Mouse (Mus musculus): ENCODE data around the gene Lrif1.
"Not testable (repeated sequence)": the region's sequence is repeated elsewhere in the genome, so short reads cannot be mapped to it uniquely, and the experiment has no call there.

The Lrif1 gene

DNA sequence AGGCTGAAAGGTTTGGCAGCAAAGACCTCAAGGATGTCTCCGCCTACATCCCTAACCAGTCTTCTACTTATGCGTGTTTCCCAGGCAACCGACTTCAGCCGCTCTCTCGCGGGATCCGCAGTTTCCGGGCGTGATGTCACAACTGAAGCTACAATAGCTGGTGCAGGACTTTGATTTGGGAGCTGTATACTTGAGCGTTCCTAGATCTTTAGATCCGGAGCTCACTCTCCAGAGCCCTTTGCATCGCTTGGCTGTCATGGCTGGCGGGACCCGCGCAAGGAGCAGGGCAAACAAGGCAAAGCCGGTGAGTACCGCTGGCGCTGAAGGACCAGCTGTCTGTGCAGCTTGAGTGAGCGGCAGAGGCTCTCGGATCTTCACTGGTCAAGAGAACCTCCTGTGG is at the start of gene Lrif1:
Gene Lrif1 (plus strand): TSS at position 158 of the 400 bp plus-strand sequence.
- DNase-seq (ENCODE audit: low spot score), result no peak

- not testable (repeated sequence) for DNase-seq (ENCODE audit: low spot score)
These were observed 12.0 kb upstream of the Lrif1 start for GRCm38 (mm10) chr3:106672811-106673210.

GRCm38 (mm10) chr3:106685381-106685780 is 594 bp downstream of the Lrif1 start:
- no peak for DNase-seq (ENCODE audit: low spot score)

- peak; percentile 90 for DNase-seq (ENCODE audit: low spot score)
These were observed 36.7 kb downstream of the Lrif1 start for GRCm38 (mm10) chr3:106721397-106722027.

GRCm38 (mm10) chr3:106722028-106722945 is 37.5 kb downstream of the Lrif1 start:
- DNase-seq (ENCODE audit: low spot score), result peak; percentile 74

GRCm38 (mm10) chr3:106755898-106756297 is 71.1 kb downstream of the Lrif1 start:
- DNase-seq (ENCODE audit: low spot score), result no peak

DNA sequence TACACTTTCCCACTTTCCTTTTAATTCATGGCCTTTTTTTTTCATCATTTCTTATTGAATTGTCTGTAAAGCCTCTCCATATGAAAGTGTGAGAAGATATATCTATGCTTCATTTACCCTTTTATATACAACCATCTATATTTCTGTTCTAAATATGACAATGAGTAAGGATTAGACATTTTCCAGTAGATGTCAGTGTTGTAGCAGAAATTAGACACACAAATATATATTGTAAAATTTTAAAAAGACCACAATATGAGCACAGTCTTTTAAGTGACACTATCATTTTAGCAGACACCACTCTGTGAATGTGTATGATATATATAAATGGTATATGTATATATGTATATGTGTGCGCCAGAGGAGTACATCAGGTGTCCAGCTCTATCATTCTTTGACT is 87.0 kb downstream of the Lrif1 start:
- no peak for DNase-seq (ENCODE audit: low spot score)

- DNase-seq (ENCODE audit: low spot score), result no peak
These were observed 100.3 kb downstream of the Lrif1 start for GRCm38 (mm10) chr3:106785130-106785529.

Data from c-Kit-positive CD71-positive TER-119-positive erythroid progenitor cells, embryonic 14.5 days (primary cell).